Mouse (Mus musculus): Measurements from ENCODE around the gene Vmn1r50. TPM values are rescaled to one million over a fixed set of nuclear protein-coding genes. Genes with fewer than 3 reads are reported as not detected.
"Not testable (repeated sequence)": the region's sequence is repeated elsewhere in the genome, so short reads cannot be mapped to it uniquely, and the experiment has no call there.

Gene Vmn1r50
- not detected for total RNA-seq (2021)
- long read RNA-seq, experiment 1, result 0 reads
- long read RNA-seq, experiment 2, result 0 reads

- Histone ChIP-seq H3K4me3 (no peak within 1 kb of the TSS), H3K27ac (no peak within 1 kb of the TSS)
- TF ChIP-seq CTCF (IDR thresholded peaks at IDR 0.05), result no peak
- intact Hi-C loops (cut with DNase I), result no loop called here
- no peak for DNase-seq (ENCODE audit: extremely low spot score in 1 of 2, low spot score in 2 of 2)
Observed at GRCm38 (mm10) chr6:90101130-90101529, at the start of gene Vmn1r50. Gene Vmn1r50, plus strand, starts transcription at chr6:90101430.

- H3K4me3 ChIP-seq, result no peak within 1 kb of the TSS
- H3K27ac ChIP-seq, result no peak within 1 kb of the TSS
- DNase-seq (ENCODE audit: extremely low spot score in 1 of 2, low spot score in 2 of 2), result no peak
- intact Hi-C loops (cut with DNase I), result no loop called here
- no peak for TF ChIP-seq CTCF (IDR thresholded peaks at IDR 0.05)
Observed at GRCm38 (mm10) chr6:90078406-90078805, 22.8 kb upstream of the Vmn1r50 start, which contains the start of gene Vmn1r49. Gene Vmn1r49, minus strand, starts transcription at chr6:90078506.

- H3K4me3 ChIP-seq, result no peak overlapping the region
Observed at GRCm38 (mm10) chr6:90100566-90100965, 664 bp upstream of the Vmn1r50 start.

GRCm38 (mm10) chr6:90122296-90122695, 21.1 kb downstream of the Vmn1r50 start, which contains the start of gene Vmn1r51:
Gene Vmn1r51, plus strand, starts transcription at chr6:90122596.
- H3K4me3 ChIP-seq; DNase-seq (ENCODE audit: extremely low spot score in 1 of 2, low spot score in 2 of 2); H3K27ac ChIP-seq; intact Hi-C loops (cut with DNase I): not testable (repeated sequence)

More at GRCm38 (mm10) chr6:90100566-90100965, 664 bp upstream of the Vmn1r50 start:
- intact Hi-C loops (cut with DNase I), result no loop called here
- DNase-seq (ENCODE audit: extremely low spot score in 1 of 2, low spot score in 2 of 2), result no peak
- H3K27ac ChIP-seq, result no peak overlapping the region
- no peak for TF ChIP-seq CTCF (IDR thresholded peaks at IDR 0.05)

Other genes starting within 250 kb of the Vmn1r50 start
- gene Vmn1r42, start 225.0 kb upstream of the Vmn1r50 start, total RNA-seq (2021), result not detected
- gene Vmn1r43, start 225.0 kb upstream of the Vmn1r50 start, total RNA-seq (2021), result not detected
- gene Vmn1r44, start 217.8 kb upstream of the Vmn1r50 start, total RNA-seq (2021), result not detected
- gene Vmn1r45, start 160.8 kb upstream of the Vmn1r50 start, total RNA-seq (2021), result not detected
- not detected for gene Vmn1r46, start 132.1 kb upstream of the Vmn1r50 start, total RNA-seq (2021)
- gene Vmn1r47, start 85.3 kb upstream of the Vmn1r50 start, total RNA-seq (2021), result not detected
- gene Vmn1r48, start 64.6 kb upstream of the Vmn1r50 start, total RNA-seq (2021), result not detected
- gene Vmn1r49, start 22.9 kb upstream of the Vmn1r50 start, total RNA-seq (2021), result not detected
- not detected for gene Vmn1r51, start 21.2 kb downstream of the Vmn1r50 start, total RNA-seq (2021)
- not detected for gene Vmn1r52, start 73.4 kb downstream of the Vmn1r50 start, total RNA-seq (2021)
- gene V1ra8, start 101.4 kb downstream of the Vmn1r50 start, total RNA-seq (2021), result not detected
- gene Vmn1r53, start 123.0 kb downstream of the Vmn1r50 start, total RNA-seq (2021), result not detected
- not detected for gene Vmn1r54, start 144.9 kb downstream of the Vmn1r50 start, total RNA-seq (2021)
- not detected for gene BC048671, start 199.8 kb downstream of the Vmn1r50 start, total RNA-seq (2021)
- not detected for gene Chst13, start 223.8 kb downstream of the Vmn1r50 start, total RNA-seq (2021)
- not detected for gene Uroc1, start 231.9 kb downstream of the Vmn1r50 start, total RNA-seq (2021)

Measured in left cerebral cortex, adult 2 months (tissue).